Mouse (Mus musculus): ENCODE results near the gene Ptpn18. TPM values are rescaled to one million over a fixed set of nuclear protein-coding genes. Genes with fewer than 3 reads are reported as not detected.
"Not testable (repeated sequence)": the region's sequence is repeated elsewhere in the genome, so short reads cannot be mapped to it uniquely, and the experiment has no call there.

Ptpn18 gene
- total and polyA plus RNA-seq, 3 experiments = 39.1 to 73.3 TPM; not detected in 1

DNA sequence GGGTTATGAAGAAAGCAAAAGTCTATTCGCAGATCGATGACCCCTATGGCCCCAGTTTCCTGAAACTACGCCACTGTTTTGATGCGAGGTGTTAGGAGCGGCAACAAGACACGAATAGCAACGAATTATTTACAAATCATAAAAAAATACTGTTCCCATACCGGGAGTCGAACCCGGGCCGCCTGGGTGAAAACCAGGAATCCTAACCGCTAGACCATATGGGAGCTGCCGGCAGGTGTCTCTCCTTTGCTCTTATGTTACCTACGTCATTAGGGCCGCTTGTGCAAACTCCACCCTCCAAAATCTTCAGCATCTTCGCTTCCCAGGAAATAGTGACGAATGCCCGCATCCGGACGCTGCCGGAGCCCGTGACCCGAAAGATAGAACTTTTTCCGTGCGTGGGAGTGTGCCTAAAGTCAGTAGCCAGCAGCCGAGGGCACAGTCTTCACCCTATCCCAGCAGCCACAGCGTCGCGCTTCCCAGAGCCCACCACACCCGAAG, 24.9 kb upstream of the Ptpn18 start (continued):
- TF ChIP-seq RAD21 (IDR thresholded peaks at IDR 0.05; ENCODE audit: low read depth, low read length) (no peak), POLR2AphosphoS5 (IDR thresholded peaks at IDR 0.05; ENCODE audit: borderline replicate concordance, low read depth, low read length) (no peak)

DNA sequence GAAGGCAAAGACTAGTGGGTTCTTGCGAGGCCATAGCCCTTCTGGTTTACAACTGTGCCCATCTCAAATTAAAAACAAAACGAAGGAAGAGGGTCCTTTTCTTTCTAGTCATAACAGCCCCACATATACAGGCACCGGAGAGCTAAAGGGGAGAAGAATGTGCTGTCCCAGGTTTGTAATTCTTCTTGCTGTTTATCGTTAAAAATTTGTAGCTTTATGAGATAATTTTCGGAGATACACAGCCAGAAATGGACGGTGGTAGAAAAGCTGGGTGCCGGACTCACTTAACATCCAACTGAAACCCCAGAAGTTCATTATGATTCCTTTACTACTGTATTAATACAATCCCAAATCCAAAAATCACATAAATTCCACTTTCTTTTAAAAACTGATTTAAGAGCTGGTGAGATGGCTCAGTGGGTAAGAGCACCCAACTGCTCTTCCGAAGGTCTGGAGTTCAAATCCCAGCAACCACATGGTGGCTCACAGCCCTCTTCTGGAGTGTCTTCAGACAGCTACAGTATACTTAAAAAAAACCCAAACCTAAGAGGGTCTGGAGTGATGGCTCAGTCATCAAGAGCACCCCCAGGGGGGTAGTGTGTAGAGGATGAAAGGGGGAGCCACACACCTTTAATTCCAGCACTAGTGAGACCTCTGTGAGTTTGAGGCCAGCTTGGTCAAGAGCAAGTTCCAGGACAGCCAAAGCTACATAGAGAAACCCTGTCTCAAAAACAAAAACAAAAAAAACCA, 24.0 kb upstream of the Ptpn18 start:
- Histone ChIP-seq H3K27ac (ENCODE audit: control insufficient read depth, low read depth, low read length) (peak overlapping the region; percentile 45), H3K36me3 (ENCODE audit: control insufficient read depth in 1 of 2, insufficient read depth in 2 of 2, low read length in 2 of 2) (peaks cover 0 to 6% of the 10 kb centered on the region in 2 experiments; a peak in 2 of 4 replicates), H3K79me2 (ENCODE audit: control insufficient read depth, insufficient read depth, low read length, poor library complexity) (peaks cover 10% of the 10 kb centered on the region), H3K4me1 (ENCODE audit: control insufficient read depth in 1 of 2, insufficient read depth in 2 of 2, low read length in 2 of 2) (peaks cover 0 to 4% of the 10 kb centered on the region in 2 experiments; a peak in 1 of 4 replicates), H3K27me3 (ENCODE audit: control insufficient read depth in 1 of 2, insufficient read depth in 2 of 2, low read length in 2 of 2) (no peaks in the 10 kb centered on the region), H3K9ac (ENCODE audit: control insufficient read depth, low read depth, low read length, poor library complexity, severe bottlenecking) (peak overlapping the region; percentile 56), H3K4me3 (ENCODE audit: control insufficient read depth in 1 of 2, insufficient read depth in 1 of 2, low read depth in 2 of 2, low read length in 2 of 2) (peak overlapping the region; percentile 59 to 83), H3K9me3 (replicated peaks; ENCODE audit: insufficient read depth, low read length) (no peaks in the 10 kb centered on the region)
- peak; percentile 73 for DNase-seq (ENCODE audit: low read depth, low spot score)
- TF ChIP-seq TBP (IDR thresholded peaks at IDR 0.05; ENCODE audit: low read depth, low read length) (peak; percentile 97), USF1 (IDR thresholded peaks at IDR 0.05; ENCODE audit: low read depth, low read length) (no peak), TAL1 (IDR thresholded peaks at IDR 0.05; ENCODE audit: low read length) (no peak), POLR2AphosphoS2 (IDR thresholded peaks at IDR 0.05; ENCODE audit: low read length) (no peak), NELFE (IDR thresholded peaks at IDR 0.05; ENCODE audit: low read depth, low read length) (no peak), ETS1 (IDR thresholded peaks at IDR 0.05; ENCODE audit: low read depth, low read length) (no peak), CTCF (IDR thresholded peaks at IDR 0.05 in 2 of 3, conservative IDR thresholded peaks at IDR 0.05 in 1 of 3; ENCODE audit: control insufficient read depth in 1 of 3, insufficient read depth in 1 of 3, low read depth in 2 of 3, low read length in 3 of 3, poor library complexity in 1 of 3, severe bottlenecking in 1 of 3) (no peak)

DNA sequence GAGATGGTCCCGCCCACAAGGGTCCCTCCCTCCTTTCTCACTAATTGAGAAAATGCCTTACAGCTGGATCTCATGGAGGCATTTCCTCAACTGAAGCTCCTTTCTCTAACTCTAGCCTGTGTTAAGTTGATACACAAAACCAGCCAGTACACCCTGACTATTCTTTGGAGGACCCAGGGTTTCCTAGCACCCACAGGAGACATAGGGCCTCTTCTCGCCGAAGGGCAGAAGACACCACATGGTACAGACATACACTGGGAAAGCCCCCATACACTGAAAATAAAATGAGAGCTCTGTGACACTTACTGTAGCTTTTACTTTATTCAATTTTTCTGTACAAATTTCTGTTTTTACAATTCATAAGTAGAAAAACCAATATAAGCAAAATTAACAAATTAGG, 23.2 kb upstream of the Ptpn18 start:
- Histone ChIP-seq H3K36me3 (ENCODE audit: control insufficient read depth in 1 of 2, insufficient read depth in 2 of 2, low read length in 2 of 2) (peaks cover 0 to 12% of the 10 kb centered on the region in 2 experiments; a peak in 3 of 4 replicates), H3K79me2 (ENCODE audit: control insufficient read depth, insufficient read depth, low read length, poor library complexity) (peaks cover 15% of the 10 kb centered on the region), H3K4me3 (ENCODE audit: control insufficient read depth in 1 of 2, insufficient read depth in 1 of 2, low read depth in 2 of 2, low read length in 2 of 2) (no peak overlapping the region), H3K27ac (ENCODE audit: control insufficient read depth, low read depth, low read length) (no peak overlapping the region), H3K27me3 (ENCODE audit: control insufficient read depth in 1 of 2, insufficient read depth in 2 of 2, low read length in 2 of 2) (no peaks in the 10 kb centered on the region), H3K9ac (ENCODE audit: control insufficient read depth, low read depth, low read length, poor library complexity, severe bottlenecking) (no peak overlapping the region), H3K4me1 (ENCODE audit: control insufficient read depth in 1 of 2, insufficient read depth in 2 of 2, low read length in 2 of 2) (peaks cover 0 to 7% of the 10 kb centered on the region in 2 experiments; a peak in 1 of 4 replicates), H3K9me3 (replicated peaks; ENCODE audit: insufficient read depth, low read length) (no peaks in the 10 kb centered on the region)
- peak; percentile 28 for DNase-seq (ENCODE audit: low read depth, low spot score)
- TF ChIP-seq ZNF384 (IDR thresholded peaks at IDR 0.05; ENCODE audit: low read depth, low read length) (no peak), ZC3H11A (IDR thresholded peaks at IDR 0.05; ENCODE audit: low read depth, low read length) (no peak), UBTF (IDR thresholded peaks at IDR 0.05; ENCODE audit: borderline replicate concordance, insufficient read depth, low read depth, low read length) (no peak), USF2 (IDR thresholded peaks at IDR 0.05; ENCODE audit: borderline replicate concordance in 1 of 2, insufficient read depth in 1 of 2, low read depth in 1 of 2, low read length in 2 of 2) (no peak)

DNA sequence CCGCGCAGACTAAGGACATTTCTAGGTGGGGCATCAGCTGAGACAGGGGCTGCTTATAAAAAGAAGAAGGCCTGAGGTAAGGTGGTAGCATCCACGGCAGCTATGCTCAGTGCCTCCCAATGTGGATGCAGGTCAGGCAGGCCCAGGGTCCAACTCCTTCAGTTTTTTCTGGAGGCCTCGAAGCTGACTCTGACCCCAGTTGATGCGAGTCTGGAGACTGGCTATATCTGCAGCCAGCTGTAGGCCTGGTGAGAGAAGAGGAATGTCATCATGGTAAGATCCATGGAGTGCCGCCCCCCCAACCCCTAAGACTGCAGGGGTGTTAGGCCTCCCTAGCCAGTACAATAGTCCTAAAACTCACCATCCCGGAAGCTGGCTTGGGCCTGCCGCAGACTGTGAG, 22.2 kb upstream of the Ptpn18 start:
- H3K27me3 ChIP-seq (ENCODE audit: control insufficient read depth in 1 of 2, insufficient read depth in 2 of 2, low read length in 2 of 2); H3K4me1 ChIP-seq (ENCODE audit: control insufficient read depth in 1 of 2, insufficient read depth in 2 of 2, low read length in 2 of 2): not testable (repeated sequence)

More for the DNA sequence above, 22.2 kb upstream of the Ptpn18 start:
- DNase-seq (ENCODE audit: low read depth, low spot score); H3K4me3 ChIP-seq (ENCODE audit: control insufficient read depth in 1 of 2, insufficient read depth in 1 of 2, low read depth in 2 of 2, low read length in 2 of 2); H3K27ac ChIP-seq (ENCODE audit: control insufficient read depth, low read depth, low read length); H3K9ac ChIP-seq (ENCODE audit: control insufficient read depth, low read depth, low read length, poor library complexity, severe bottlenecking); H3K9me3 ChIP-seq (replicated peaks; ENCODE audit: insufficient read depth, low read length): not testable (repeated sequence)
- H3K79me2 ChIP-seq (ENCODE audit: control insufficient read depth, insufficient read depth, low read length, poor library complexity) = peaks cover 20% of the 10 kb centered on the region
- H3K36me3 ChIP-seq (ENCODE audit: control insufficient read depth in 1 of 2, insufficient read depth in 2 of 2, low read length in 2 of 2) = peaks cover 0 to 14% of the 10 kb centered on the region in 2 experiments; a peak in 3 of 4 replicates
